Mouse (Mus musculus): Measurements from ENCODE around the gene Efl1. TPM values are rescaled to one million over a fixed set of nuclear protein-coding genes. Genes with fewer than 3 reads are reported as not detected.
"Not testable (repeated sequence)": the region's sequence is repeated elsewhere in the genome, so short reads cannot be mapped to it uniquely, and the experiment has no call there.

The Efl1 gene
- polyA plus RNA-seq, 1 experiment, result not detected

GRCm38 (mm10) chr7:82766623-82767022, 118.2 kb downstream of the Efl1 start:
- 87% methylated on average over 6 of the region's 6 CpGs for WGBS
- no peak overlapping the region for H3K27ac ChIP-seq (ENCODE audit: insufficient read depth, low read depth, low read length)
- TF ChIP-seq CTCF (IDR thresholded peaks at IDR 0.05; ENCODE audit: insufficient read depth, low read depth, low read length), result no peak
- no peak for TF ChIP-seq POLR2A (IDR thresholded peaks at IDR 0.05; ENCODE audit: insufficient read depth, low read depth, low read length)

GRCm38 (mm10) chr7:82770207-82770606, 121.8 kb downstream of the Efl1 start:
- no peak overlapping the region for H3K27ac ChIP-seq (ENCODE audit: insufficient read depth, low read depth, low read length)
- 63% methylated on average over 6 of the region's 6 CpGs for WGBS
- H3K4me3 ChIP-seq (ENCODE audit: insufficient read depth, low read depth, low read length), result no peak overlapping the region
- TF ChIP-seq POLR2A (IDR thresholded peaks at IDR 0.05; ENCODE audit: insufficient read depth, low read depth, low read length) (no peak), CTCF (IDR thresholded peaks at IDR 0.05; ENCODE audit: insufficient read depth, low read depth, low read length) (no peak)
- peaks cover 4% of the 10 kb centered on the region for H3K4me1 ChIP-seq (ENCODE audit: control insufficient read depth, insufficient read depth, low read length)

More at GRCm38 (mm10) chr7:82766623-82767022, 118.2 kb downstream of the Efl1 start:
- Histone ChIP-seq H3K4me1 (ENCODE audit: control insufficient read depth, insufficient read depth, low read length) (no peaks in the 10 kb centered on the region), H3K4me3 (ENCODE audit: insufficient read depth, low read depth, low read length) (no peak overlapping the region)

- H3K4me1 ChIP-seq (ENCODE audit: control insufficient read depth, insufficient read depth, low read length); H3K4me3 ChIP-seq (ENCODE audit: insufficient read depth, low read depth, low read length); H3K27ac ChIP-seq (ENCODE audit: insufficient read depth, low read depth, low read length): not testable (repeated sequence)
- 86% methylated on average over 29 of the region's 29 CpGs for WGBS
Observed at GRCm38 (mm10) chr7:82770957-82771660, 122.7 kb downstream of the Efl1 start.

GRCm38 (mm10) chr7:82771661-82772021, 123.2 kb downstream of the Efl1 start:
- 96% methylated on average over 25 of the region's 25 CpGs for WGBS
- not testable (repeated sequence) for H3K4me1 ChIP-seq (ENCODE audit: control insufficient read depth, insufficient read depth, low read length); H3K4me3 ChIP-seq (ENCODE audit: insufficient read depth, low read depth, low read length); H3K27ac ChIP-seq (ENCODE audit: insufficient read depth, low read depth, low read length)

GRCm38 (mm10) chr7:82772481-82772880, 124.1 kb downstream of the Efl1 start:
- H3K27ac ChIP-seq (ENCODE audit: insufficient read depth, low read depth, low read length), result no peak overlapping the region
- H3K4me3 ChIP-seq (ENCODE audit: insufficient read depth, low read depth, low read length), result no peak overlapping the region
- no peak for TF ChIP-seq CTCF (IDR thresholded peaks at IDR 0.05; ENCODE audit: insufficient read depth, low read depth, low read length)
- no peak for TF ChIP-seq POLR2A (IDR thresholded peaks at IDR 0.05; ENCODE audit: insufficient read depth, low read depth, low read length)
- 76% methylated on average over 14 of the region's 14 CpGs for WGBS
- H3K4me1 ChIP-seq (ENCODE audit: control insufficient read depth, insufficient read depth, low read length), result peaks cover 4% of the 10 kb centered on the region

- WGBS, result 58% methylated on average over 9 of the region's 9 CpGs
- no peak for TF ChIP-seq CTCF (IDR thresholded peaks at IDR 0.05; ENCODE audit: insufficient read depth, low read depth, low read length)
- no peak for TF ChIP-seq POLR2A (IDR thresholded peaks at IDR 0.05; ENCODE audit: insufficient read depth, low read depth, low read length)
- no peak overlapping the region for H3K27ac ChIP-seq (ENCODE audit: insufficient read depth, low read depth, low read length)
- H3K4me3 ChIP-seq (ENCODE audit: insufficient read depth, low read depth, low read length), result no peak overlapping the region
- H3K4me1 ChIP-seq (ENCODE audit: control insufficient read depth, insufficient read depth, low read length), result peaks cover 4% of the 10 kb centered on the region
Observed at GRCm38 (mm10) chr7:82773150-82773549, 124.7 kb downstream of the Efl1 start.

- no peak overlapping the region for H3K27ac ChIP-seq (ENCODE audit: insufficient read depth, low read depth, low read length)
- TF ChIP-seq POLR2A (IDR thresholded peaks at IDR 0.05; ENCODE audit: insufficient read depth, low read depth, low read length) (no peak), CTCF (IDR thresholded peaks at IDR 0.05; ENCODE audit: insufficient read depth, low read depth, low read length) (no peak)
- 92% methylated on average over 6 of the region's 6 CpGs for WGBS
Observed at GRCm38 (mm10) chr7:82773884-82774283, 125.5 kb downstream of the Efl1 start.

GRCm38 (mm10) chr7:82775090-82775489, 126.7 kb downstream of the Efl1 start:
- Histone ChIP-seq H3K4me1 (ENCODE audit: control insufficient read depth, insufficient read depth, low read length) (peaks cover 4% of the 10 kb centered on the region), H3K4me3 (ENCODE audit: insufficient read depth, low read depth, low read length) (no peak overlapping the region), H3K27ac (ENCODE audit: insufficient read depth, low read depth, low read length) (no peak overlapping the region)
- 92% methylated on average over 3 of the region's 3 CpGs for WGBS
- TF ChIP-seq POLR2A (IDR thresholded peaks at IDR 0.05; ENCODE audit: insufficient read depth, low read depth, low read length) (no peak), CTCF (IDR thresholded peaks at IDR 0.05; ENCODE audit: insufficient read depth, low read depth, low read length) (no peak)

More at GRCm38 (mm10) chr7:82773884-82774283, 125.5 kb downstream of the Efl1 start:
- Histone ChIP-seq H3K4me3 (ENCODE audit: insufficient read depth, low read depth, low read length) (no peak overlapping the region), H3K4me1 (ENCODE audit: control insufficient read depth, insufficient read depth, low read length) (peaks cover 4% of the 10 kb centered on the region)

- no peaks in the 10 kb centered on the region for H3K4me1 ChIP-seq (ENCODE audit: control insufficient read depth, insufficient read depth, low read length)
- TF ChIP-seq POLR2A (IDR thresholded peaks at IDR 0.05; ENCODE audit: insufficient read depth, low read depth, low read length) (no peak), CTCF (IDR thresholded peaks at IDR 0.05; ENCODE audit: insufficient read depth, low read depth, low read length) (no peak)
- H3K4me3 ChIP-seq (ENCODE audit: insufficient read depth, low read depth, low read length), result no peak overlapping the region
- H3K27ac ChIP-seq (ENCODE audit: insufficient read depth, low read depth, low read length), result no peak overlapping the region
- WGBS, result 96% methylated on average over 2 of the region's 2 CpGs
Observed at GRCm38 (mm10) chr7:82783071-82783470, 134.7 kb downstream of the Efl1 start.

GRCm38 (mm10) chr7:82783693-82784092, 135.3 kb downstream of the Efl1 start:
- no peak overlapping the region for H3K27ac ChIP-seq (ENCODE audit: insufficient read depth, low read depth, low read length)
- H3K4me1 ChIP-seq (ENCODE audit: control insufficient read depth, insufficient read depth, low read length), result no peaks in the 10 kb centered on the region
- WGBS, result 50% methylated on average over 6 of the region's 6 CpGs
- no peak for TF ChIP-seq POLR2A (IDR thresholded peaks at IDR 0.05; ENCODE audit: insufficient read depth, low read depth, low read length)
- TF ChIP-seq CTCF (IDR thresholded peaks at IDR 0.05; ENCODE audit: insufficient read depth, low read depth, low read length), result no peak
- no peak overlapping the region for H3K4me3 ChIP-seq (ENCODE audit: insufficient read depth, low read depth, low read length)
